Mouse (Mus musculus) liver, embryonic 14.5 days (tissue): ENCODE results near the gene Nek7. TPM values are rescaled to one million over a fixed set of nuclear protein-coding genes. Genes with fewer than 3 reads are reported as not detected.

Experiments
- ATAC-seq: fragments of 200-750 bp; cut with Nextera tagmentation; 2 replicates; pipeline ENCODE4 v1.8.0; 2017; ENCODE audit warnings: moderate number of reproducible peaks, mild to moderate bottlenecking, moderate library complexity; ENCODE audit not compliant: insufficient read depth
- DNase-seq, 3 experiments: peaks; one replicate each; pipeline ENCODE4 v3.0.0-alpha.2; 2012 to 2013; ENCODE audit warnings: low read depth in 3 of 3, low spot score in 3 of 3
- H3K27ac ChIP-seq: fragments of 300-500 bp; sonication (generic); 2 replicates; pipeline ENCODE4 v1.5.1; 2014; ENCODE audit warnings: moderate library complexity, mild to moderate bottlenecking, control low read depth, inconsistent platforms
- H3K27me3 ChIP-seq: fragments of 300-500 bp; sonication (generic); 2 replicates; pipeline ENCODE4 v1.6.1; 2014; ENCODE audit warnings: mild to moderate bottlenecking, low read length, moderate library complexity; ENCODE audit not compliant: control insufficient read depth, insufficient read depth
- H3K36me3 ChIP-seq: fragments of 300-500 bp; sonication (generic); replicated peaks from 2 replicates; pipeline ENCODE4 v1.6.1; 2014; ENCODE audit warnings: low read depth; ENCODE audit not compliant: control insufficient read depth, insufficient read depth
- H3K4me1 ChIP-seq, 2 experiments: fragments of 200-500 bp in 1 of 2; fragments of 300-500 bp in 1 of 2; sonication (generic) in 1 of 2; replicated peaks; 2 replicates each; pipeline ENCODE4 v1.6.1; 2012 to 2014; ENCODE audit warnings: antibody characterized with exemption in 1 of 2, inconsistent platforms in 1 of 2, low read length in 1 of 2; ENCODE audit not compliant: control insufficient read depth in 2 of 2, insufficient read depth in 2 of 2
- H3K4me2 ChIP-seq: fragments of 300-500 bp; sonication (generic); 2 replicates; pipeline ENCODE4 v1.6.1; 2014; ENCODE audit warnings: low read depth, mild to moderate bottlenecking, control low read depth, moderate library complexity
- H3K4me3 ChIP-seq, 2 experiments: fragments of 200-500 bp in 1 of 2; fragments of 300-500 bp in 1 of 2; sonication (generic) in 1 of 2; 2 replicates each; pipeline ENCODE4 v1.5.1; 2012 to 2014; ENCODE audit warnings: low read depth in 2 of 2, low read length in 2 of 2, mild to moderate bottlenecking in 2 of 2, control low read depth in 1 of 2, inconsistent platforms in 1 of 2, moderate library complexity in 1 of 2; ENCODE audit not compliant: insufficient read depth in 1 of 2
- H3K9ac ChIP-seq: fragments of 300-500 bp; sonication (generic); replicated peaks from 2 replicates; pipeline ENCODE4 v1.6.1; 2014; ENCODE audit warnings: mild to moderate bottlenecking, control low read depth, moderate library complexity
- H3K9me3 ChIP-seq: fragments of 300-500 bp; sonication (generic); 2 replicates; pipeline ENCODE4 v1.6.1; 2016; ENCODE audit warnings: low read length, mixed read lengths; ENCODE audit not compliant: control insufficient read depth
- CTCF ChIP-seq: IDR thresholded peaks from 2 replicates; pipeline ENCODE4 v1.5.1; 2016; ENCODE audit warnings: antibody characterized with exemption, low read depth, control low read depth
- EP300 ChIP-seq: IDR thresholded peaks from 2 replicates; pipeline ENCODE4 v1.6.1; 2016; ENCODE audit warnings: antibody characterized with exemption, low read depth
- WGBS: fragments of 180-500 bp; shearing (Covaris S2); extraction: QIAGEN DNeasy Blood & Tissue Kit; methylation state at CpG from one replicate; pipeline ENCODE4 v1.1.7; 2014; ENCODE audit not compliant: insufficient replicate concordance; 5-methylcytosine and 5-hydroxymethylcytosine counted together
- polyA plus RNA-seq, 2 experiments: library from polyadenylated mRNA; depleted of rRNA in 1 of 2; stranded (reverse) in 1 of 2; unstranded in 1 of 2; fragments of >200 nt; fragmentation: Nextera tagmentation in 1 of 2; extraction: Ambion mirVana in 1 of 2; gene quantifications; 2 replicates each; pipeline versions ENCODE4 v1.2.1 to v1.2.3; 2012 to 2014

The Nek7 gene
- polyA plus RNA-seq, 2 experiments = 5.5 to 13.2 TPM

- DNase-seq (no peak), ATAC-seq (no peak)
- H3K36me3 ChIP-seq = no peaks in the 10 kb centered on the region
- TF ChIP-seq CTCF = no peak
- H3K9me3 ChIP-seq = no peaks in the 10 kb centered on the region
- 74% methylated on average over 6 of the region's 6 CpGs for WGBS
- H3K4me3 ChIP-seq = no peak overlapping the region
- no peak overlapping the region for H3K27ac ChIP-seq
- H3K4me1 ChIP-seq = no peaks in the 10 kb centered on the region
- H3K9ac ChIP-seq = no peak overlapping the region
- no peak overlapping the region for H3K4me2 ChIP-seq
- H3K27me3 ChIP-seq = no peaks in the 10 kb centered on the region
Observed at GRCm38 (mm10) chr1:138523962-138524361, 96.0 kb downstream of the Nek7 start.

DNA sequence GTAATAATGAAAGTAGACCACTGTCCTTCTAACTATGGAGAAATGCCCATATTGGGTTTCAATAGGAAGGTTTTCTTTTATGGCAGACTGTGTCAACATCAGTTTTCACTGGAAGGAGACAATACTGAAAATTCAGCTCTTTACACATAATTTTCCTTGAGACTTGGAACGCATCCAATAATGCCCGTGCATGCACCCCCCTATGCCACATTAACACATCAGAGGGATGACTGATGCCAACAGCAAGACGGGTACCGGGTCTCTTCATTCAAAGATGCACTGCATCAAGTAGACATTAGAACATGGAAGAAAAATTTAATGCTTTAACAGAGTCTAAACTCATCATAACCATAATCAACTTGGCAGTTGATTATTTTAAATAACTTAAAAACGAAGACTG is 101.7 kb downstream of the Nek7 start:
- no peak for TF ChIP-seq EP300
- no peak for TF ChIP-seq CTCF
- no peak overlapping the region for H3K4me2 ChIP-seq
- no peaks in the 10 kb centered on the region for H3K27me3 ChIP-seq
- H3K9ac ChIP-seq = no peak overlapping the region
- WGBS = 78% methylated on average over 5 of the region's 5 CpGs
- no peaks in the 10 kb centered on the region for H3K9me3 ChIP-seq
- no peaks in the 10 kb centered on the region for H3K36me3 ChIP-seq
- H3K4me1 ChIP-seq = peaks cover 0 to 5% of the 10 kb centered on the region in 2 experiments; a peak in 1 of 4 replicates
- no peak for DNase-seq
- H3K27ac ChIP-seq = no peak overlapping the region
- H3K4me3 ChIP-seq = no peak overlapping the region
- ATAC-seq = no peak

DNA sequence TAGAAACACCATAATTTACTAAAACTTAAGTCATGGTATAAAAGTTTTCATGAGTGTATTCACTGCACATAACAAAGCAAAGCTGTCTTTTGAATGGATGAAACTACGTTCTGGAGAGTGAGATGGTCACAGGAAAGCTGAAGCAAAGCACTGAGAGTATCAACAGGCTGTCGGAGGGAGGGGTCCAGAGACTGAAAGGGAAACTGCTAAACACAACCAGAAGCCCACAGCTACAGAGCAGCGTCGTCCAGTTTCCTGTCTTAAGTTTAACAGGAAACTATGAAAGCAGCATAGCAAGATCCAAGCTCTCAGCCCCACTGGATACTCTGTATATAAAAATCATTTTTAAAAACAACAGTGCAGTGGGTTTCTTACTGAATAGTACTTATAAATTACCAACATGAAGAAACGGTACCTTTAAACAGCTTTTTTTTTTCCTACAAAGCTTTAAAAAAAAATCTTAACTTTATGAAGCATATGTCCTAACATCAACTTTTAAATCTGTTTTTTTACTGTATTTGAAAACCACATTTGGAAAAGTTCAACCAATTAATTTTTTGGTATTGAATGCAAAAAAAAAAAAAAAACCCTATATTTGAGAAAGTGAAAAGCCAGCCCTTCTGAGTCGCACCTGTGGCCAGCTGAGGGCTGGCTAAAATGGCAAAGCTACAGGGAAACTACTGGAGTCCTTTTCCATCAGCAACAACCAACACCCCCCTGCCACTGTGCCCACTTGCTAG is 102.4 kb downstream of the Nek7 start:
- peaks cover 0 to 5% of the 10 kb centered on the region in 2 experiments; a peak in 1 of 4 replicates for H3K4me1 ChIP-seq
- H3K27me3 ChIP-seq = no peaks in the 10 kb centered on the region
- no peak overlapping the region for H3K4me3 ChIP-seq
- DNase-seq (no peak), ATAC-seq (0 out of 2 replicates have a peak, but pooled peaks have one; percentile 37)
- no peak overlapping the region for H3K4me2 ChIP-seq
- H3K36me3 ChIP-seq = no peaks in the 10 kb centered on the region
- TF ChIP-seq CTCF (no peak), EP300 (no peak)
- no peak overlapping the region for H3K27ac ChIP-seq
- no peak overlapping the region for H3K9ac ChIP-seq
- 22% methylated on average over 6 of the region's 6 CpGs for WGBS
- H3K9me3 ChIP-seq = no peaks in the 10 kb centered on the region

GRCm38 (mm10) chr1:138516946-138517345 is 103.0 kb downstream of the Nek7 start:
- no peak overlapping the region for H3K4me2 ChIP-seq
- no peak overlapping the region for H3K27ac ChIP-seq
- peaks cover 0 to 5% of the 10 kb centered on the region in 2 experiments; a peak in 1 of 4 replicates for H3K4me1 ChIP-seq
- 28% methylated on average over 2 of the region's 2 CpGs for WGBS
- ATAC-seq = 0 out of 2 replicates have a peak, but pooled peaks have one; percentile 26
- no peak overlapping the region for H3K9ac ChIP-seq
- H3K27me3 ChIP-seq = no peaks in the 10 kb centered on the region
- H3K4me3 ChIP-seq = no peak overlapping the region
- TF ChIP-seq CTCF (no peak), EP300 (no peak)
- no peak for DNase-seq
- H3K36me3 ChIP-seq = no peaks in the 10 kb centered on the region
- H3K9me3 ChIP-seq = no peaks in the 10 kb centered on the region

GRCm38 (mm10) chr1:138515362-138515761 is 104.6 kb downstream of the Nek7 start:
- Histone ChIP-seq H3K36me3 (no peaks in the 10 kb centered on the region), H3K4me2 (no peak overlapping the region), H3K9me3 (no peaks in the 10 kb centered on the region), H3K9ac (no peak overlapping the region), H3K27me3 (no peaks in the 10 kb centered on the region), H3K4me3 (no peak overlapping the region), H3K27ac (no peak overlapping the region), H3K4me1 (peaks cover 0 to 5% of the 10 kb centered on the region in 2 experiments; a peak in 2 of 4 replicates)
- 77% methylated on average over 9 of the region's 9 CpGs for WGBS
- no peak for DNase-seq
- no peak for ATAC-seq
- TF ChIP-seq CTCF (no peak), EP300 (no peak)
